Mouse (Mus musculus) intestine, postnatal 0 days (tissue): Measurements from ENCODE around the gene Pde1a. TPM values are rescaled to one million over a fixed set of nuclear protein-coding genes. Genes with fewer than 3 reads are reported as not detected.

Experiments
- ATAC-seq: fragments of 200-750 bp; cut with Nextera tagmentation; 2 replicates; pipeline ENCODE4 v1.8.0; 2017; ENCODE audit warnings: mild to moderate bottlenecking, moderate TSS enrichment, moderate library complexity
- H3K27ac ChIP-seq: fragments of 300-500 bp; sonication (generic); 2 replicates; pipeline ENCODE4 v1.5.1; 2014; ENCODE audit warnings: mild to moderate bottlenecking, low read depth, low read length, moderate library complexity
- H3K27me3 ChIP-seq: fragments of 300-500 bp; sonication (generic); replicated peaks from 2 replicates; pipeline ENCODE4 v1.6.1; 2014; ENCODE audit warnings: low read length, mixed read lengths; ENCODE audit not compliant: control insufficient read depth, insufficient read depth
- H3K36me3 ChIP-seq: fragments of 300-500 bp; sonication (generic); 2 replicates; pipeline ENCODE4 v1.6.1; 2014; ENCODE audit warnings: mild to moderate bottlenecking, moderate library complexity; ENCODE audit not compliant: control insufficient read depth, insufficient read depth
- H3K4me1 ChIP-seq: fragments of 300-500 bp; sonication (generic); replicated peaks from 2 replicates; pipeline ENCODE4 v1.6.1; 2014; ENCODE audit warnings: antibody characterized with exemption, low read length, mixed read lengths; ENCODE audit not compliant: control insufficient read depth, insufficient read depth
- H3K4me2 ChIP-seq: fragments of 300-500 bp; sonication (generic); replicated peaks from 2 replicates; pipeline ENCODE4 v1.6.1; 2014; ENCODE audit warnings: low read depth, mild to moderate bottlenecking, moderate library complexity
- H3K4me3 ChIP-seq: fragments of 300-500 bp; sonication (generic); 2 replicates; pipeline ENCODE4 v1.5.1; 2014; ENCODE audit warnings: low read depth, low read length
- H3K9ac ChIP-seq: fragments of 300-500 bp; sonication (generic); 2 replicates; pipeline ENCODE4 v1.6.1; 2014; ENCODE audit warnings: mild to moderate bottlenecking, low read depth, low read length
- H3K9me3 ChIP-seq: fragments of 300-500 bp; sonication (generic); 2 replicates; pipeline ENCODE4 v1.6.1; 2016; ENCODE audit warnings: mixed run types; ENCODE audit not compliant: control insufficient read depth
- CTCF ChIP-seq: sonication (generic); IDR thresholded peaks from 2 replicates; pipeline ENCODE4 v1.5.1; 2016; ENCODE audit warnings: low read depth, mild to moderate bottlenecking, control low read depth, antibody characterized with exemption, moderate library complexity
- WGBS: fragments of 180-500 bp; shearing (Covaris S2); extraction: QIAGEN DNeasy Blood & Tissue Kit; methylation state at CpG from one replicate; pipeline ENCODE4 v1.1.7; 2014; 5-methylcytosine and 5-hydroxymethylcytosine counted together
- polyA plus RNA-seq: library from polyadenylated mRNA; unstranded; fragments of >200 nt; fragmentation: Nextera tagmentation; extraction: Ambion mirVana; gene quantifications from 2 replicates; pipeline ENCODE4 v1.2.1, GENCODE M21; 2015

The Pde1a gene
- polyA plus RNA-seq, 1 experiment from 2014 or later: 14.5 TPM

DNA sequence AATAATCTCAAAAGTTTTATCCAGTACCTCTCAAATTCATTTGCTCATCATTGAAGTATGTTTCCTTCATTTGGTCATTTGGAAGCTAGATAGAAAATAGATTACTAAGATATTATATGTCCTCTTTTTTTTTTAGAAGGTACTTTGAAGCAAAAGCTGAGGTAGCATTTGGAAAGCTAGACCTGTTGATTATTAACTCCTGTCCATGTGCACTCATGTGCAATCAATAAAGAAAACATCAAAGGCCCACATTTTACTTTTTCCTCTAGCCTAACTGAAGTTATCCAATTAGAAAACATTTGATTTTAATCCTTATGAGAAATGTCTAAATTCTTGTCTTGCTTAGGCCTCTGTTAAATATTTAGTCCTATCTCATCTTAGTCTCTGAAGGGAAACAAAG, 153.3 kb downstream of the Pde1a start:
- Histone ChIP-seq H3K27me3 (no peaks in the 10 kb centered on the region), H3K4me3 (no peak overlapping the region), H3K36me3 (no peaks in the 10 kb centered on the region), H3K9me3 (no peaks in the 10 kb centered on the region), H3K9ac (no peak overlapping the region), H3K4me2 (no peak overlapping the region), H3K27ac (no peak overlapping the region), H3K4me1 (no peaks in the 10 kb centered on the region)
- no peak for TF ChIP-seq CTCF
- no peak for ATAC-seq

DNA sequence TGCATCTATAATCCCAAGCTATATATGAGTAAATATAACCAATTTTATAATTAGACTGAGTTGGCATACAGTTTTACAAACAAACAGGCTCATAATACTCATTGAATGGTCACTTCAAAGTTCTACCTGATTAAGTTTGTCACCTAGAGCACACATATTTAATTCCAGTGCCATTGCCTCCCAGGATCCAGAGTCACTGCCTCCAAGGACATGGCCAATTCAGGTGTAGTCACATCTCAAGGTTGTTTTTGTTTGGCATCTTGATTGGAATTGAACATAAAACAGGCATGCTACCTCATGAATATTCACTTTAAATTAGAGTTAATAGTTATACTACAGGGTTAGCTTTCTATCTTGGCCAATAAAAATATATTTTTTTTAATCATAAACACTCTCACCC, 157.0 kb downstream of the Pde1a start:
- Histone ChIP-seq H3K4me1 (no peaks in the 10 kb centered on the region), H3K9me3 (no peaks in the 10 kb centered on the region), H3K27me3 (no peaks in the 10 kb centered on the region), H3K27ac (no peak overlapping the region), H3K9ac (no peak overlapping the region), H3K36me3 (no peaks in the 10 kb centered on the region), H3K4me3 (no peak overlapping the region), H3K4me2 (no peak overlapping the region)
- TF ChIP-seq CTCF: no peak
- no peak for ATAC-seq

DNA sequence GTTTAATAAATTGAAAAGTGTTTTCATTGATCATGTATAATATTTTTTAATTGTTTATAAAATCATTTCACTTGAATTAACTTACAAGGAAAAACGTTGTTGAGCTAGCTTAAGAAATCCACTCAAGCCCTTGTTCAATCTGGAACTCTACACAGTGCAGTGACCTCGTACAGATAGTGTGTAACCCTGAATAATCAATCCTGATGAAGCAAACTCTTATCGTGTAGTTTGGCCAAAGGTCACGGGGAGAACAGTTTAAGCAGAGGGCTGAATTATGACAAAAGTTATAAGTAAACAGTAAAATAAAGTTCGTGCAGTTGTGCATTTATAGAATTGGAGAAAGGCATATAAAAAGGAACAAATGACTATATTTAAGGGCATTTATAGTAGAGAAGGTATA, 159.7 kb downstream of the Pde1a start:
- TF ChIP-seq CTCF: no peak
- H3K4me1 ChIP-seq: no peaks in the 10 kb centered on the region
- H3K9me3 ChIP-seq: no peaks in the 10 kb centered on the region
- H3K36me3 ChIP-seq: no peaks in the 10 kb centered on the region
- no peak overlapping the region for H3K27ac ChIP-seq
- no peak overlapping the region for H3K4me3 ChIP-seq
- no peak overlapping the region for H3K4me2 ChIP-seq
- H3K9ac ChIP-seq: no peak overlapping the region
- ATAC-seq: peak; percentile 69; the same call in 1 of the 2 replicates
- no peaks in the 10 kb centered on the region for H3K27me3 ChIP-seq
- 19% methylated on average over 5 of the region's 5 CpGs for WGBS

DNA sequence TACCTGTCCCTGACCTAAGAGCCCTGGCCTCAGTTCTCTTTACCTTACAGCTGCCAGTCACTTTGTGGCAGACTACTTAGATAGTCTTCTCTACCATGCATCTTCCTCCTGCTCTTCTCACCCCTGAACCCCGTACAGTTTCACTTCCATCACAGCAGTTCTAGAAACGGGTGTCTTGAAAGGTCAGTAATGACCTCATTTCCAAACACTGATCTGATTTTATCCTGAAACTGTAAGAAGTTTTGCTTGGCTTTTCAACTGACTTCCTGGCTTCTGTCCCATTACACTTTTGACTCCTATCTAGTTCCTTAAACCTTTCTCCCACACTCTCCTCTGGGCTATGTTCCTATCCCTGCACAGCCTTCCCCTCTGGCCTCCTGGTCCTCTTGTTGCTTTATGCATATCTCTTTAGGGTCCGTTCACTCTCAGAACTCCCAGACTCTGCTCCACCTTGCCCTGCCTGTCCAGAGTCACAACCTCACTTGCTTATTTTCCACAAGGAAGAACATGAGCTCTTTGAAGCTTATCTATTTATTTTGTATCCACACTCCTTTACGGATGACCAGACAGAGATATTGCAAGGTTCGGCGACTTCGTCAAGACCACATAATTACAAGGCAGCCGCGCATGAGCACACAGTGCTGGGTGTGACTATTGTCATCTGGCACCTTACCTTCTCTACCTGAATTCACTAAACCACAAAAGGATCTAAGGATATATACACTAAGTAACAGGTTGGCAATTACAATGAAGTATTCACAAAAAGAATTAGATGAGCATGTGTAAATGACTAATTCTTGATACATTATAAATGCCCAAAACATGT, 162.4 kb downstream of the Pde1a start:
- Histone ChIP-seq H3K4me1 (no peaks in the 10 kb centered on the region), H3K4me2 (no peak overlapping the region), H3K9ac (no peak overlapping the region), H3K4me3 (no peak overlapping the region), H3K27ac (no peak overlapping the region), H3K36me3 (no peaks in the 10 kb centered on the region), H3K27me3 (no peaks in the 10 kb centered on the region), H3K9me3 (no peaks in the 10 kb centered on the region)
- WGBS: 64% methylated on average over 9 of the region's 9 CpGs
- no peak for ATAC-seq
- no peak for TF ChIP-seq CTCF

DNA sequence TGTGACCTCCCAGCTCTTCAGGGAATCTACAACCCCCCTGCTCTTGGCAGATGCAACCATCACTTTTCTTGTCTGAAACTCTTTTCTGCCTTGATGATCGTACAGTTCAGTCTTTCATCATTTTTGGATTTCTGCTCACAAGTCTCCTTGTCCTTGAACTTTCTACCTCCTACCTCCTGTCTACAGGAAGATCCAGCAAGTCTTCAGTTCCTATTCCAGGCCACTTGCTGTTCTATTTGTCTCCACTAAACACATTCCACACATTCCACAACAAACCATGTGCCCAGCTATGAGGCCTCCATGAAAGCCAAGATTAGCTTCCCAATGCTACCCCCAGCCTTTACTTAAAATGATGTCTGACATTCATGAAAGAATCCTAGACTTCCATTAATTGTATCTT, 163.2 kb downstream of the Pde1a start:
- Histone ChIP-seq H3K27me3 (no peaks in the 10 kb centered on the region), H3K27ac (no peak overlapping the region), H3K36me3 (no peaks in the 10 kb centered on the region), H3K9ac (no peak overlapping the region), H3K4me1 (no peaks in the 10 kb centered on the region), H3K9me3 (no peaks in the 10 kb centered on the region), H3K4me2 (no peak overlapping the region), H3K4me3 (no peak overlapping the region)
- WGBS: 83% methylated on average over 1 of the region's 1 CpGs
- ATAC-seq: no peak
- TF ChIP-seq CTCF: no peak

DNA sequence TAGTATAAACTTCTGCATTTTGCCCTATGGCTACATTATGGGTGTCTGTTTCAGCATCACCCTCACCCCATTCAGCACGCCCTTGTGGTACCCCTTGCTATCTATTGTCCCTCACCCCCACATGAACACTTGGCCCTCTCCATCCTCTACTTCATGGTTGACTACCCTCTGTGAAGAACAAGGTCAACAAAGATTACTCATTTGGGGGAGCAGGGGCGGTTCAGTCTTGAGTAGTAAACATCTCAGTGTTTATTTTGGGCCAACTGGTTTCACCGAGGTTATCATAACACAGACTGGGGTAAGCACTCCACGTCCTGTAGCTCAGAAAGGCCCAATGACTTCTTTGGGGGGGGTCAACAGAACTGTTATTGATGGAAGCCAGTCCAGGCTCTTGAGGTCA, 164.3 kb downstream of the Pde1a start:
- WGBS: 43% methylated on average over 4 of the region's 4 CpGs
- H3K9me3 ChIP-seq: no peaks in the 10 kb centered on the region
- no peak overlapping the region for H3K27ac ChIP-seq
- H3K27me3 ChIP-seq: no peaks in the 10 kb centered on the region
- H3K4me2 ChIP-seq: no peak overlapping the region
- no peaks in the 10 kb centered on the region for H3K4me1 ChIP-seq
- no peak overlapping the region for H3K4me3 ChIP-seq
- ATAC-seq: no peak
- no peak for TF ChIP-seq CTCF
- H3K36me3 ChIP-seq: no peaks in the 10 kb centered on the region
- no peak overlapping the region for H3K9ac ChIP-seq
